Mouse (Mus musculus) kidney, adult 8-10 months (tissue): ENCODE data around the gene Olfr6.
"Not testable (repeated sequence)": the region's sequence is repeated elsewhere in the genome, so short reads cannot be mapped to it uniquely, and the experiment has no call there.

Experiments used
- DNase-seq, 2 experiments: peaks; one replicate each; pipeline ENCODE4 v3.0.0; 2022

The Olfr6 gene

DNA sequence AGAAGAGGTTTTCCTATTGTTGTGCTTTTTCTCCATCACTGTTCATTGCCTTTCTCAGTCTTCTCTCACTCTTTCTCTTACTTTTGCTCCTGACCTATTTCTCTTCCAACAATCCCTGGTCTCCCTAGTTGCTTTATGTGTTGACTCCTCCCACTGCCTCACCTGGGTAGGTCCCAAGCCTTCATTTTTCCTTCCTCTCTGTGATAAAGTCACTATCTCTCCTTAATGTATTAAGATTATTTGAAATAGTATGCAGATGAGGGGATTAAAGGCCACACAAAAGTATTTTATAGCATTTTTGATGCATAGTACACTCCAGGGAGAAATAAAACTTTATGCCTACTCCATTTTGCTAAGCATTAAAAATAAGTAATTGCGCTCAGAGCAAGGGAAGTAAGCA lies at the start of gene Olfr6:
Gene Olfr6, minus strand, starts transcription at position 101 of the 400 bp plus-strand sequence.
- no peak for DNase-seq

DNA sequence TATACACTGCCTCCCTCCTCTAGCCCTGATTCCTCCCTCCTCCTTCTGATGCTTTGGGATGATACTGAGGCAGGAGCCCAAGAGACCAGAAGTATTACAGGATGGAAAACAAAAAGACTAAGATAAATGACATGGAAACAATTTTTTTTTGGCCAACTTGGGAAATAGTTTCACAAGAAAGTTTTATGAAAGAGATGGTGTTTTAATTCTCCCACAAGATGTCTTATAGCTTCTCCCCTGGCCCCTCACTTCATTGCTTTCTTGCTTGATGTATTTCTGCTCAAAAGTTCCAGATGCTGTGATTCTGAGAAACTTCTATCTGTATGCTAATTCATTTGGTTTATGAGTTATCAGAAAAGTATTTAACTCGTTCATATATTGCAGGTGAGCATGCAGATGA lies 42.2 kb upstream of the Olfr6 start, which contains the start of gene Olfr2:
Gene Olfr2, minus strand, starts transcription at position 101 of the 400 bp plus-strand sequence.
- no peak for DNase-seq

DNA sequence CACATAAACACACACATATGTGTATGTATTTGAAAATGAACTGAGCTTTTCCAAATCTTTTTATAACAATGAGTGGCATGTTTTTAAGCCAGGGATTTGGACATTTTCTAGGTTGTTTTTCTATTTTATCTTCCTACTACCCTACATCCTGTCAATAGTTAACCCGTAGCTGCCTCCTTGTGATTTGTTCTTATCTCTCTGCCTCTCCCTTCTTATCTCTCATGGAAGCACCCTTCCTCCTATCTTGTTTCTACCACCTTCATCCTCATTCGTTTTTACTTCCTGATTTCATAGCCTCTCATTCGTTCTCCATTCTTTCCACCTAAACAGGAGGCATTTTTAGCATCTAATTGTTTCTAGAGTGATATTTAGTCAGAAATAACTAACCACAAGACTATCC lies 40.4 kb upstream of the Olfr6 start:
- DNase-seq = no peak

DNA sequence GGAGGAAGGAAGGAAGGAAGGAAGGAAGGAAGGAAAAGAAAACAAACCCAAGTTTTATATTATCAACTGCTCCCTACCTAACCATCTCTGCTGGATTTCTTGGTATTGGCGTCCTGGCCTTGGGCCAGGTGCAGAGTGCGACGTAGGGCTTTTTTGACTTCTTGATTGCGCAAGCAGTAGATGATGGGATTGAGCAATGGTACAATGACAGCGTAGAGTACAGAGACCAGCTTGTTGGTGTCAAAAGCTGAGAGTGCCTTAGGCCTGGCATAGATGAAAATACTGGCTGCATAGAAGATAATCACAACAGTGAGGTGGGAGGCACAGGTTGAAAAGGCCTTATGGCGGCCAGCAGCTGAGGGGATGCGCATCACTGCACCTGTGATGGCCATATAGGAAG lies 37.1 kb upstream of the Olfr6 start:
- DNase-seq = no peak

DNA sequence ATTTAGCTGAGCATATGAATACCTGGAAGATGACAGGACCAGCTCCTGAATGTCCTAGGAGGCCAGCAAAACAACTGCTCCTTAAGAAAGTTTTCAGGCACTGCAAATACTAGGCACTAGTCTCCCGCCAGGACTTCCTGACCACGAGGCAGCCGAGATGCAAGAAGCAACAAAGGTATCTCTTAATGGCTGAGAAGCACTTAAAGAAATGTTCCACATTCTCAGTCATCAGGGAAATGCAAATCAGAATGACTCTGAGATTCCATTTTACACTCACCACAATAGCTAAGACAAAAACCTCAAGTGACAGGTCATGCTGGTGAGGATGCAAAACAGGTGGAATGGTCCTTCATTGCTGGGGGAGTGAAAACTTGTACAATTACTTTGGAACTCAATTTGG lies 21.5 kb upstream of the Olfr6 start:
- DNase-seq = no peak

DNA sequence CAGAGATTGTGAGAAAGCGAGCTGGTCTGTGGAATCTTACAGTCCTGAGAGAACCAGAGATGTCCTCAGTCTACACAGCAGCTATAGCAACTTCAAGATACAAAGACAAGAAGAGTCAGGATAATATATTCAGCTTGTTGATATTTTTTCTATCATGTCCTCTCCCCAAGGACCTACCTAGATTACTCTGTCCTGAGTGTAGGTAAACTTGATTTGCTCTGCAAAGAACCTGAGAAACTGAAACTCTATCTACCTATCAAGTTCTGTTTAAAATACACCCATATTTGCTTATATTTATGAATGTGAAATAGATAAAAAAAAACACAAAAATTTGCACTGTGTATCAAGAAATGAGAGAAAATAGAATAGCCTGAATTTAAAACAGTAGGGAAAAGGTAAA lies 11.6 kb upstream of the Olfr6 start, which contains the start of gene Olfr711:
Gene Olfr711, minus strand, starts transcription at position 101 of the 400 bp plus-strand sequence.
- DNase-seq = no peak

DNA sequence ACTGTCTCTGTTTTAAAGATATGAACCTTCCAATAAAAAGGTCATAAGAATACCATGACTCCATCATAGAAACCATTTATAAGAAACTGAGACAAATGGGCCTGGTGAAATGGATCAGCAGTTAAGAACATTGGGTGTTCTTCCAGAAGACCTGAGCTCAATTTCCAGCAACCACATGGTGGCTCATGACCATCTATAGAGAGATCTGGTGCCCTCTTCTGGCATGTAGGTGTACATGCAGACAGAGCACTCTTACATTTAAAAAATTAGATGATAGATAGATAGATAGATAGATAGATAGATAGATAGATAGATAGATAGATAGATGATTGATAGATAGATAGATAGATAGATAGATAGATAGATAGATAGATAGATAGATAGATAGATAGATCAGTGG lies 3.8 kb upstream of the Olfr6 start:
- peak in 1 of 2 experiments; percentile 2 for DNase-seq

DNA sequence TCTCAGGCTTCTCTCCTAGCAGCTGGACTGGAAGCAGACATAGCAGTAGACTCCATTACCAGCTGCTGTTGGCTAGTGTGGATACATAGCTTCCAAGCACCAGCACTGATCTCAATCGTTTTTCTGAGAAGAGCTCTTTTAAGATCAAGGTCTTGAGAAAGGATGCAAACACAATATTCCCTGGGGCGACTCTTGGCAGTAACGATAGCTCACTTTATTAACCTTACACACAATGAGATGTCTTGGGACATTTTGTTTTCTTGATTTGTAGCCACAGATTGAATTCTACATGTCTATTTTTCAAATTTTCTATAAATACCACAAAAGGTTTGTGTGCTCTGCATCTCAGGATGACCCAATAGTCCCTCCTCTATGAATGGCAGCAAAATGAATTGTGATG lies 15.5 kb downstream of the Olfr6 start, which contains the start of gene Olfr710:
Gene Olfr710, minus strand, starts transcription at position 101 of the 400 bp plus-strand sequence.
- DNase-seq = no peak

DNA sequence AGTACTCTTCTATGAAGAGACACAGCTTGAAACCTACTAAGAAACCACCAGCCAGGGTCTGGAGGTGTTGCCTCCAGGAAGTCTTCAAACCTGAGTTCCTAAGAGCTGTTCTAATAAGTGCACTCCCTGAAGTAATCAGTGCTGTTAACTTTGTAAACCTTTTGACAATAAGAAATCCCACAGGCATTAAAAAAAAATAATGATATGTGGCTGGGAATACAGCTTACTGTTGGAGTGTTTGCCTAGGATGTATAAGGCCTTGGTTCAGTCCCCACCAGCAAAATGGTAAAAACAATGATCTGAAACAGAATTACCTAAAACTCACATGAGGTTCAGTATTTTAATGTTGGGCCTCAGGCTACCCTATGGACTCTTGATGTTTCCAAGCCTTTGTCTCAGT lies 31.6 kb downstream of the Olfr6 start, which contains the start of gene Olfr709-ps1:
Gene Olfr709-ps1, minus strand, starts transcription at position 101 of the 400 bp plus-strand sequence.
- no peak for DNase-seq

DNA sequence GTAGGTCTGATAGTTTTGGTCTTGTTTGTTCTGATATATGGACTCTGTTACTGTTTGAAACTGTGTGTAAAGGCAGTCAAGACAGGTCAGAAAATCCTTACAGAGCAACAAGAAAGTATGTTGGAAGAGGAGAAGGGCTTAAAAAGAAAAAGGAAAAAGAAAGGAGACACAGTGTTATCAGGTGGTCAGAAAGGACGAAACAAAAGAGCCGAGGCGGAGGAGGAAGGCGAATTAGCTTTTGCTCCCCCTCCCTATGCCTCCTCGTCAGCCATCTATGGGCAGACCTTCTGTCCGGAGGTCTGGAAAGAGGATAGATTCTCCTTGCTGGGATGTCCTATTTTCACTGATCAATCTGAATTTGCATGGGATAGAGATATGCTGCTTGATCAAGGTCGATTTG lies 42.8 kb downstream of the Olfr6 start:
- not testable (repeated sequence) for DNase-seq

DNA sequence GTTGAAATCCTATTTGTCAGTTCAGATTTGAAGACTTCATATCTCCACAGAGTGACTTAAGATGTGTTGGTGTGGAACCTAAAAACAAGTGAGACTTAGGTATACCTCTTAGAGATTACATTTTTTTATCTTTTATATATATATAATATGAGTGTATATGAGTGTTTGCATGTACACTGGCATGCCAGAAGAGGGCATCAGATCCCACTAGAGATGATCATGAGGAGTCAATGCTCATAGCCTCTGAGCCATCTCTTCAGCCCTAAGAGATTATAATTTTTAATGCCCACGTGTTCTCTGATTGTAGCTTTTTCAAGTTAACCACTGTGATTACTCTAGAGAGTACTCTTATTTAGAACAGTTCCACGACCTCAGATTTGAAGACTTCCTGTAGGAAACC lies 56.1 kb downstream of the Olfr6 start, which contains the start of gene Olfr1532-ps1:
Gene Olfr1532-ps1, plus strand, starts transcription at position 326 of the 400 bp plus-strand sequence.
- no peak for DNase-seq
